Mouse (Mus musculus): Measurements from ENCODE around the gene Ankrd34a. TPM values are rescaled to one million over a fixed set of nuclear protein-coding genes. Genes with fewer than 3 reads are reported as not detected.

Gene Ankrd34a
- polyA plus RNA-seq, 1 experiment from 2014 or later, result 8.5 TPM

- Histone ChIP-seq H3K4me2 (ENCODE audit: low read length) (peak within 1 kb of the TSS; percentile 88), H3K9me3 (ENCODE audit: control insufficient read depth, low read length) (no peaks in the 10 kb centered on the region), H3K9ac (ENCODE audit: low read length) (peak within 1 kb of the TSS; percentile 83), H3K36me3 (ENCODE audit: control insufficient read depth, insufficient read depth, low read length) (peaks cover 48% of the 10 kb centered on the region), H3K27me3 (ENCODE audit: control insufficient read depth, insufficient read depth, low read length) (no peaks in the 10 kb centered on the region), H3K27ac (replicated peaks in 1 of 2; ENCODE audit: control insufficient read depth in 1 of 2, insufficient read depth in 1 of 2, low read depth in 2 of 2, low read length in 2 of 2) (peak within 1 kb of the TSS; percentile 78 to 85; a peak in 3 of 4 replicates), H3K4me1 (ENCODE audit: control insufficient read depth in 2 of 2, insufficient read depth in 2 of 2, low read length in 2 of 2) (peaks cover 2 to 18% of the 10 kb centered on the region in 2 experiments; a peak in 3 of 4 replicates), H3K4me3 (ENCODE audit: control insufficient read depth in 1 of 2, insufficient read depth in 1 of 2, low read depth in 1 of 2, low read length in 2 of 2) (peak within 1 kb of the TSS; percentile 65 to 98)
- WGBS, result 1% methylated on average over 48 of the region's 48 CpGs
- ATAC-seq (ENCODE audit: insufficient number of reproducible peaks, insufficient read depth, low FRiP score, low read depth), result peak; percentile 90
Observed at GRCm38 (mm10) chr3:96629729-96630600, 33.5 kb downstream of the Ankrd34a start, which contains the start of gene Rbm8a. Gene Rbm8a, plus strand, starts transcription at chr3:96629933.

- peaks cover 34% of the 10 kb centered on the region for H3K36me3 ChIP-seq (ENCODE audit: control insufficient read depth, insufficient read depth, low read length)
- H3K4me2 ChIP-seq (ENCODE audit: low read length), result no peak overlapping the region
- H3K27me3 ChIP-seq (ENCODE audit: control insufficient read depth, insufficient read depth, low read length), result no peaks in the 10 kb centered on the region
- no peak overlapping the region for H3K4me3 ChIP-seq (ENCODE audit: control insufficient read depth in 1 of 2, insufficient read depth in 1 of 2, low read depth in 1 of 2, low read length in 2 of 2)
- H3K9ac ChIP-seq (ENCODE audit: low read length), result no peak overlapping the region
- H3K4me1 ChIP-seq (ENCODE audit: control insufficient read depth in 2 of 2, insufficient read depth in 2 of 2, low read length in 2 of 2), result peaks cover 5 to 28% of the 10 kb centered on the region in 2 experiments
- no peaks in the 10 kb centered on the region for H3K9me3 ChIP-seq (ENCODE audit: control insufficient read depth, low read length)
- no peak overlapping the region for H3K27ac ChIP-seq (replicated peaks in 1 of 2; ENCODE audit: control insufficient read depth in 1 of 2, insufficient read depth in 1 of 2, low read depth in 2 of 2, low read length in 2 of 2)
- ATAC-seq (ENCODE audit: insufficient number of reproducible peaks, insufficient read depth, low FRiP score, low read depth), result no peak
Observed at GRCm38 (mm10) chr3:96632058-96632457, 35.6 kb downstream of the Ankrd34a start.

GRCm38 (mm10) chr3:96634015-96634414 is 37.6 kb downstream of the Ankrd34a start:
- Histone ChIP-seq H3K36me3 (ENCODE audit: control insufficient read depth, insufficient read depth, low read length) (peaks cover 54% of the 10 kb centered on the region), H3K9ac (ENCODE audit: low read length) (no peak overlapping the region), H3K4me2 (ENCODE audit: low read length) (no peak overlapping the region), H3K4me1 (ENCODE audit: control insufficient read depth in 2 of 2, insufficient read depth in 2 of 2, low read length in 2 of 2) (peaks cover 4 to 27% of the 10 kb centered on the region in 2 experiments), H3K27me3 (ENCODE audit: control insufficient read depth, insufficient read depth, low read length) (no peaks in the 10 kb centered on the region), H3K4me3 (ENCODE audit: control insufficient read depth in 1 of 2, insufficient read depth in 1 of 2, low read depth in 1 of 2, low read length in 2 of 2) (no peak overlapping the region), H3K27ac (replicated peaks in 1 of 2; ENCODE audit: control insufficient read depth in 1 of 2, insufficient read depth in 1 of 2, low read depth in 2 of 2, low read length in 2 of 2) (no peak overlapping the region), H3K9me3 (ENCODE audit: control insufficient read depth, low read length) (no peaks in the 10 kb centered on the region)
- no peak for ATAC-seq (ENCODE audit: insufficient number of reproducible peaks, insufficient read depth, low FRiP score, low read depth)
- WGBS, result 39% methylated on average over 1 of the region's 1 CpGs

GRCm38 (mm10) chr3:96634928-96635879 is 38.8 kb downstream of the Ankrd34a start, which contains the start of the genes Pex11b and Gm42957:
Gene Pex11b, plus strand, starts transcription at chr3:96635376.
Gene Gm42957, plus strand, starts transcription at chr3:96635474.
- Histone ChIP-seq H3K36me3 (ENCODE audit: control insufficient read depth, insufficient read depth, low read length) (peaks cover 66% of the 10 kb centered on the region), H3K27ac (replicated peaks in 1 of 2; ENCODE audit: control insufficient read depth in 1 of 2, insufficient read depth in 1 of 2, low read depth in 2 of 2, low read length in 2 of 2) (peak within 1 kb of the TSS; percentile 82 to 89), H3K4me1 (ENCODE audit: control insufficient read depth in 2 of 2, insufficient read depth in 2 of 2, low read length in 2 of 2) (peaks cover 3 to 24% of the 10 kb centered on the region in 2 experiments), H3K4me3 (ENCODE audit: control insufficient read depth in 1 of 2, insufficient read depth in 1 of 2, low read depth in 1 of 2, low read length in 2 of 2) (peak within 1 kb of the TSS; percentile 79 to 86), H3K9ac (ENCODE audit: low read length) (peak within 1 kb of the TSS; percentile 95), H3K27me3 (ENCODE audit: control insufficient read depth, insufficient read depth, low read length) (no peaks in the 10 kb centered on the region), H3K9me3 (ENCODE audit: control insufficient read depth, low read length) (no peaks in the 10 kb centered on the region), H3K4me2 (ENCODE audit: low read length) (peak within 1 kb of the TSS; percentile 89)
- ATAC-seq (ENCODE audit: insufficient number of reproducible peaks, insufficient read depth, low FRiP score, low read depth), result peak; percentile 83
- WGBS, result 2% methylated on average over 60 of the region's 60 CpGs

- no peak for ATAC-seq (ENCODE audit: insufficient number of reproducible peaks, insufficient read depth, low FRiP score, low read depth)
- Histone ChIP-seq H3K4me2 (ENCODE audit: low read length) (peak overlapping the region; percentile 89), H3K9me3 (ENCODE audit: control insufficient read depth, low read length) (no peaks in the 10 kb centered on the region), H3K9ac (ENCODE audit: low read length) (peak overlapping the region; percentile 95), H3K36me3 (ENCODE audit: control insufficient read depth, insufficient read depth, low read length) (peaks cover 68% of the 10 kb centered on the region), H3K4me3 (ENCODE audit: control insufficient read depth in 1 of 2, insufficient read depth in 1 of 2, low read depth in 1 of 2, low read length in 2 of 2) (peak overlapping the region; percentile 79 to 86), H3K27me3 (ENCODE audit: control insufficient read depth, insufficient read depth, low read length) (no peaks in the 10 kb centered on the region), H3K27ac (replicated peaks in 1 of 2; ENCODE audit: control insufficient read depth in 1 of 2, insufficient read depth in 1 of 2, low read depth in 2 of 2, low read length in 2 of 2) (peak overlapping the region in 1 of 2 experiments; percentile 82; a peak in 2 of 4 replicates), H3K4me1 (ENCODE audit: control insufficient read depth in 2 of 2, insufficient read depth in 2 of 2, low read length in 2 of 2) (peaks cover 3 to 18% of the 10 kb centered on the region in 2 experiments; a peak in 3 of 4 replicates)
- WGBS, result 9% methylated on average over 15 of the region's 15 CpGs
Observed at GRCm38 (mm10) chr3:96635906-96636305, 39.5 kb downstream of the Ankrd34a start.

GRCm38 (mm10) chr3:96636448-96636847 is 40.0 kb downstream of the Ankrd34a start:
- Histone ChIP-seq H3K9ac (ENCODE audit: low read length) (peak overlapping the region; percentile 95), H3K27me3 (ENCODE audit: control insufficient read depth, insufficient read depth, low read length) (no peaks in the 10 kb centered on the region), H3K27ac (replicated peaks in 1 of 2; ENCODE audit: control insufficient read depth in 1 of 2, insufficient read depth in 1 of 2, low read depth in 2 of 2, low read length in 2 of 2) (no peak overlapping the region), H3K4me1 (ENCODE audit: control insufficient read depth in 2 of 2, insufficient read depth in 2 of 2, low read length in 2 of 2) (peaks cover 3 to 13% of the 10 kb centered on the region in 2 experiments; a peak in 3 of 4 replicates), H3K36me3 (ENCODE audit: control insufficient read depth, insufficient read depth, low read length) (peaks cover 65% of the 10 kb centered on the region), H3K4me3 (ENCODE audit: control insufficient read depth in 1 of 2, insufficient read depth in 1 of 2, low read depth in 1 of 2, low read length in 2 of 2) (peak overlapping the region; percentile 79 to 86; a peak in 3 of 4 replicates), H3K4me2 (ENCODE audit: low read length) (peak overlapping the region; percentile 89), H3K9me3 (ENCODE audit: control insufficient read depth, low read length) (no peaks in the 10 kb centered on the region)
- 61% methylated on average over 11 of the region's 11 CpGs for WGBS
- no peak for ATAC-seq (ENCODE audit: insufficient number of reproducible peaks, insufficient read depth, low FRiP score, low read depth)

GRCm38 (mm10) chr3:96639219-96639618 is 42.8 kb downstream of the Ankrd34a start:
- WGBS, result 92% methylated on average over 1 of the region's 1 CpGs
- H3K4me2 ChIP-seq (ENCODE audit: low read length), result no peak overlapping the region
- H3K27me3 ChIP-seq (ENCODE audit: control insufficient read depth, insufficient read depth, low read length), result no peaks in the 10 kb centered on the region
- ATAC-seq (ENCODE audit: insufficient number of reproducible peaks, insufficient read depth, low FRiP score, low read depth), result no peak
- peaks cover 3 to 13% of the 10 kb centered on the region in 2 experiments; a peak in 3 of 4 replicates for H3K4me1 ChIP-seq (ENCODE audit: control insufficient read depth in 2 of 2, insufficient read depth in 2 of 2, low read length in 2 of 2)
- no peaks in the 10 kb centered on the region for H3K9me3 ChIP-seq (ENCODE audit: control insufficient read depth, low read length)
- H3K27ac ChIP-seq (replicated peaks in 1 of 2; ENCODE audit: control insufficient read depth in 1 of 2, insufficient read depth in 1 of 2, low read depth in 2 of 2, low read length in 2 of 2), result no peak overlapping the region
- no peak overlapping the region for H3K9ac ChIP-seq (ENCODE audit: low read length)
- H3K4me3 ChIP-seq (ENCODE audit: control insufficient read depth in 1 of 2, insufficient read depth in 1 of 2, low read depth in 1 of 2, low read length in 2 of 2), result no peak overlapping the region
- peaks cover 62% of the 10 kb centered on the region for H3K36me3 ChIP-seq (ENCODE audit: control insufficient read depth, insufficient read depth, low read length)

All from heart, embryonic 14.5 days (tissue).